ENCODE assay signal across 9 mouse cellular contexts in genomic region chr11:30057299-30057698, GRCm38 (mm10). TPM values are rescaled to one million over a fixed set of nuclear protein-coding genes. Genes with fewer than 3 reads are reported as not detected.
A peak's percentile ranks its signal among the peaks of the same experiment; 100 is the strongest.
DNase-seq lines count a peak whose midpoint lies in the region; ATAC-seq and TF ChIP-seq lines count a peak whose summit lies in the region.
"Had no signal": no experiment of that assay in that cellular context is flagged by ENCODE, and none has a peak within 500 bp of the region (broad histone marks: within the 10 kb centered on the region; RNA-seq: fewer than 3 reads in every experiment).

No protein-coding gene starts in this region.

- TF ChIP-seq CTCF in gastrocnemius, adult 2 months (IDR thresholded peaks at IDR 0.05), result peak; percentile 27; the same call in 1 of the 2 replicates

- no peak overlapping the region for H3K27ac ChIP-seq in gastrocnemius, adult 2 months
- no peak overlapping the region for H3K27ac ChIP-seq in midbrain, embryonic 14.5 days (replicated peaks; ENCODE audit: low read depth, low read length)
- no peak overlapping the region for H3K27ac ChIP-seq in midbrain, embryonic 15.5 days

- intact Hi-C loops in gastrocnemius, adult 2 months (cut with DNase I), result no loop called here
- intact Hi-C loops in gastrocnemius, postnatal 36 days (cut with DNase I), result no loop called here
- intact Hi-C loops in left cerebral cortex, postnatal 10 days (cut with DNase I), result no loop called here

- H3K4me3 ChIP-seq in gastrocnemius, adult 2 months, result no peak overlapping the region
- H3K4me3 ChIP-seq in midbrain, embryonic 14.5 days (replicated peaks; ENCODE audit: low read depth, low read length), result no peak overlapping the region
- H3K4me3 ChIP-seq in midbrain, embryonic 15.5 days, result no peak overlapping the region

- no peak; the same call in 1 of the 2 replicates for ATAC-seq in midbrain, embryonic 14.5 days (ENCODE audit: low FRiP score, low TSS enrichment)
- ATAC-seq in midbrain, embryonic 15.5 days (replicated peaks), result no peak
- ATAC-seq: hindbrain, embryonic 16.5 days had no signal

- DNase-seq in gastrocnemius, adult 2 months, result no peak
- no peak for DNase-seq in gastrocnemius, postnatal 36 days
- peak; percentile 45 for DNase-seq in midbrain, embryonic 14.5 days
- peak; percentile 16 for DNase-seq in embryo, embryonic 9.5 days (ENCODE audit: extremely low spot score)
- DNase-seq in retina, adult 2 months (ENCODE audit: low read depth, low spot score), result peak; percentile 11
- DNase-seq in left cerebral cortex, postnatal 10 days (ENCODE audit: extremely low spot score in 1 of 2, low spot score in 2 of 2), result no peak
- no peak for DNase-seq in spleen, postnatal 14 days (ENCODE audit: low spot score in 2 of 2)

- H3K4me2 ChIP-seq in midbrain, embryonic 14.5 days (ENCODE audit: low read length), result no peak overlapping the region
- H3K4me2 ChIP-seq in midbrain, embryonic 15.5 days, result no peak overlapping the region

- whole genome bisulfite sequencing in midbrain, embryonic 14.5 days, result 52% methylated on average over 8 of the region's 8 CpGs
- WGBS in midbrain, embryonic 15.5 days, result 51% methylated on average over 8 of the region's 8 CpGs

- no peak overlapping the region for H3K9ac ChIP-seq in midbrain, embryonic 14.5 days (replicated peaks; ENCODE audit: low read length)
- no peak overlapping the region for H3K9ac ChIP-seq in midbrain, embryonic 15.5 days

- no peaks in the 10 kb centered on the region for H3K27me3 ChIP-seq in midbrain, embryonic 14.5 days (ENCODE audit: control insufficient read depth, insufficient read depth, low read length)
- no peaks in the 10 kb centered on the region for H3K27me3 ChIP-seq in midbrain, embryonic 15.5 days (replicated peaks)

- H3K36me3 ChIP-seq in midbrain, embryonic 14.5 days (ENCODE audit: control insufficient read depth, insufficient read depth, low read length), result no peaks in the 10 kb centered on the region
- no peaks in the 10 kb centered on the region for H3K36me3 ChIP-seq in midbrain, embryonic 15.5 days (replicated peaks)

- no peaks in the 10 kb centered on the region for H3K4me1 ChIP-seq in midbrain, embryonic 14.5 days (ENCODE audit: control insufficient read depth, insufficient read depth, low read length)
- H3K4me1 ChIP-seq in midbrain, embryonic 15.5 days, result no peaks in the 10 kb centered on the region

- no peaks in the 10 kb centered on the region for H3K9me3 ChIP-seq in midbrain, embryonic 14.5 days (ENCODE audit: control insufficient read depth, low read length)
- H3K9me3 ChIP-seq in midbrain, embryonic 15.5 days, result no peaks in the 10 kb centered on the region

RNA-seq across cellular contexts. Expression of gene Eml6, which starts 31.5 kb away (rescaled TPM):
- total RNA-seq in gastrocnemius, adult 2 months (2021), result under 1 TPM; 0.64 to 0.67 TPM
- 1 to 10 TPM in 1 of 2 experiments, under 1 TPM in 1; 0.59 to 1.6 TPM for total RNA-seq in gastrocnemius, postnatal 36 days (2021)
- polyA plus RNA-seq in midbrain, embryonic 14.5 days (2014; fragmentation: Nextera tagmentation; extraction: Ambion mirVana), result 6.2 and 6.8 TPM in 2 replicates
- polyA plus RNA-seq in midbrain, embryonic 15.5 days (2015; fragmentation: Nextera tagmentation; extraction: Ambion mirVana), result 6.7 and 7.7 TPM in 2 replicates
- total RNA-seq in left cerebral cortex, postnatal 10 days (2021), result 10 to 100 TPM; 32.4 to 33.9 TPM

Comparison
In these comparisons a context has a peak if more than half of its experiments do, and no peak if none do; other contexts are left out.
1. DNase-seq: peak in midbrain, embryonic 14.5 days (single experiment), embryo, embryonic 9.5 days (single experiment) and retina, adult 2 months (single experiment); none in gastrocnemius, adult 2 months (single experiment), gastrocnemius, postnatal 36 days (0 of 2), left cerebral cortex, postnatal 10 days (0 of 2) and spleen, postnatal 14 days (0 of 2).
2. RNA of gene Eml6, which starts 31.5 kb away (total RNA-seq): 32.4 to 33.9 TPM in left cerebral cortex, postnatal 10 days; 0.59 to 1.6 TPM in gastrocnemius, postnatal 36 days and 0.64 to 0.67 TPM in gastrocnemius, adult 2 months; every median in the first group is over 10 times any median in the second.